Mouse (Mus musculus) regulatory T cell (primary cell): ENCODE measurements around the gene Gm136.
"Not testable (repeated sequence)": the region's sequence is repeated elsewhere in the genome, so short reads cannot be mapped to it uniquely, and the experiment has no call there.

ENCODE experiments used
- in situ Hi-C: fragments of 300-600 bp; cut with MboI, MseI; formaldehyde crosslinking; loops from one replicate; pipeline ENCODE4 v1.15.1; 2025; ENCODE audit warnings: high pct_unique_total_duplicates

Gm136 gene

GRCm38 (mm10) chr4:34756163-34756562 is at the start of gene Gm136:
Gene Gm136 (minus strand): TSS chr4:34756263.
- in situ Hi-C loops, result no loop called here

- in situ Hi-C loops, result no loop called here
Measured at GRCm38 (mm10) chr4:34801166-34802034, 45.3 kb upstream of the Gm136 start.

GRCm38 (mm10) chr4:34798005-34798404 is 41.9 kb upstream of the Gm136 start:
- in situ Hi-C loops, result no loop called here

GRCm38 (mm10) chr4:34797294-34797983 is 41.4 kb upstream of the Gm136 start:
- in situ Hi-C loops, result no loop called here

GRCm38 (mm10) chr4:34796294-34796693 is 40.2 kb upstream of the Gm136 start:
- in situ Hi-C loops, result no loop called here

- in situ Hi-C loops, result no loop called here
Measured at GRCm38 (mm10) chr4:34786476-34786875, 30.4 kb upstream of the Gm136 start.

GRCm38 (mm10) chr4:34785646-34786045 is 29.6 kb upstream of the Gm136 start:
- in situ Hi-C loops, result no loop called here

- in situ Hi-C loops, result no loop called here
Measured at GRCm38 (mm10) chr4:34784865-34785264, 28.8 kb upstream of the Gm136 start.

GRCm38 (mm10) chr4:34782730-34783129 is 26.7 kb upstream of the Gm136 start:
- in situ Hi-C loops, result no loop called here

- in situ Hi-C loops, result no loop called here
Measured at GRCm38 (mm10) chr4:34777677-34778527, 21.8 kb upstream of the Gm136 start, which contains the start of gene Smim8. Gene Smim8 (minus strand): TSS chr4:34778423.

- in situ Hi-C loops, result no loop called here
Measured at GRCm38 (mm10) chr4:34771652-34772371, 15.7 kb upstream of the Gm136 start.

GRCm38 (mm10) chr4:34749236-34749635 is 6.8 kb downstream of the Gm136 start:
- in situ Hi-C loops, result no loop called here

GRCm38 (mm10) chr4:34734461-34734860 is 21.6 kb downstream of the Gm136 start:
- in situ Hi-C loops, result no loop called here

GRCm38 (mm10) chr4:34733415-34733814 is 22.6 kb downstream of the Gm136 start:
- in situ Hi-C loops, result not testable (repeated sequence)

GRCm38 (mm10) chr4:34729851-34730341 is 26.2 kb downstream of the Gm136 start, which contains the start of gene Cfap206:
Gene Cfap206 (minus strand): TSS chr4:34730206.
- in situ Hi-C loops, result no loop called here

- in situ Hi-C loops, result not testable (repeated sequence)
Measured at GRCm38 (mm10) chr4:34725710-34726109, 30.4 kb downstream of the Gm136 start.

- in situ Hi-C loops, result no loop called here
Measured at GRCm38 (mm10) chr4:34724306-34724705, 31.8 kb downstream of the Gm136 start.

GRCm38 (mm10) chr4:34723186-34723585 is 32.9 kb downstream of the Gm136 start:
- in situ Hi-C loops, result no loop called here

GRCm38 (mm10) chr4:34720127-34720895 is 35.8 kb downstream of the Gm136 start:
- in situ Hi-C loops, result no loop called here

- in situ Hi-C loops, result no loop called here
Measured at GRCm38 (mm10) chr4:34719421-34719820, 36.6 kb downstream of the Gm136 start.
